Mouse (Mus musculus) forebrain, postnatal 0 days (tissue): Measurements from ENCODE around the gene Nop9. TPM values are rescaled to one million over a fixed set of nuclear protein-coding genes. Genes with fewer than 3 reads are reported as not detected.

ENCODE experiments used
- ATAC-seq: fragments of 200-750 bp; cut with Nextera tagmentation; 2 replicates; pipeline ENCODE4 v1.8.0; 2017; ENCODE audit warnings: mild to moderate bottlenecking, moderate library complexity
- DNase-seq: peaks from one replicate; pipeline ENCODE4 v3.0.0-alpha.2; 2015
- H3K27ac ChIP-seq: fragments of 300-500 bp; sonication (generic); 2 replicates; pipeline ENCODE4 v1.5.1; 2014; ENCODE audit warnings: low read depth, mild to moderate bottlenecking, antibody characterized with exemption, low read length, moderate library complexity, mixed read lengths
- H3K27me3 ChIP-seq: fragments of 300-500 bp; sonication (generic); 2 replicates; pipeline ENCODE4 v1.6.1; 2014; ENCODE audit warnings: mild to moderate bottlenecking, low read length, mixed read lengths; ENCODE audit not compliant: insufficient read depth
- H3K36me3 ChIP-seq: fragments of 300-500 bp; sonication (generic); 2 replicates; pipeline ENCODE4 v1.6.1; 2014; ENCODE audit warnings: mild to moderate bottlenecking, moderate library complexity; ENCODE audit not compliant: insufficient read depth
- H3K4me1 ChIP-seq: fragments of 300-500 bp; sonication (generic); 2 replicates; pipeline ENCODE4 v1.6.1; 2014; ENCODE audit warnings: antibody characterized with exemption; ENCODE audit not compliant: insufficient read depth
- H3K4me2 ChIP-seq: fragments of 300-500 bp; sonication (generic); 2 replicates; pipeline ENCODE4 v1.6.1; 2014; ENCODE audit warnings: low read depth, mild to moderate bottlenecking, moderate library complexity
- H3K4me3 ChIP-seq: fragments of 300-500 bp; sonication (generic); 2 replicates; pipeline ENCODE4 v1.5.1; 2014; ENCODE audit warnings: low read depth, low read length, mixed read lengths
- H3K9ac ChIP-seq: fragments of 300-500 bp; sonication (generic); 2 replicates; pipeline ENCODE4 v1.6.1; 2014; ENCODE audit warnings: mild to moderate bottlenecking
- H3K9me3 ChIP-seq: fragments of 300-500 bp; sonication (generic); 2 replicates; pipeline ENCODE4 v1.6.1; 2016; ENCODE audit warnings: low read length
- CTCF ChIP-seq: sonication (generic); IDR thresholded peaks from 2 replicates; pipeline ENCODE4 v1.5.1; 2016; ENCODE audit warnings: antibody characterized with exemption, control low read depth, low read depth
- WGBS: fragments of 180-500 bp; shearing (Covaris S2); extraction: QIAGEN DNeasy Blood & Tissue Kit; methylation state at CpG from one replicate; pipeline ENCODE4 v1.1.7; 2014; 5-methylcytosine and 5-hydroxymethylcytosine counted together
- polyA plus RNA-seq: library from polyadenylated mRNA; unstranded; fragments of >200 nt; fragmentation: Nextera tagmentation; extraction: Ambion mirVana; gene quantifications from 2 replicates; pipeline ENCODE4 v1.2.1, GENCODE M21; 2015
- total RNA-seq: library from RNA; depleted of rRNA; stranded (reverse); fragments of >200 nt; gene quantifications from 2 replicates; pipeline ENCODE4 v1.2.3, GENCODE M21; 2014

Gene Nop9
- total and polyA plus RNA-seq, 2 experiments from 2014 or later = 25.6 to 34.7 TPM

DNA sequence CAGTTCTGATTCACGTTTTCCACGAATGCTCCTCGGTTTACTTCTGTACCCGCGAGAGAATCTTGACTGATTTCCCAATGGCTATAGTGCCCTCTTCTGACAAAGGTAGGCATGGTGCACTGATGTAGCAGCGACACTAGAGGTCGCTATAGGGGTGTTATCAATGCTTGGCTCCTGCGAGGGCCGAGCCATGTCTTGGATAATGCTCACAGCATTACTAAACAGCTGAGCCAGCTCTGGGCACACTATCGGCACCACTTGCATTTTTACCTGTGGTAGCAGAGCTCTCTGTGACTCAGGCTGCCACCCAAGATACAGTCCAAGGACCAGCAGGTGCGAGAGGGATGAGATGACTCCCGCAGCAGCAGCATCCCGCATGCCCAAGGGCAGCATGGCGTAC lies 35.8 kb downstream of the Nop9 start:
- Histone ChIP-seq H3K27ac (no peak overlapping the region), H3K27me3 (peaks cover 46% of the 10 kb centered on the region), H3K4me2 (peak overlapping the region; percentile 4; the same call in 1 of the 2 replicates), H3K9me3 (no peaks in the 10 kb centered on the region), H3K9ac (no peak overlapping the region), H3K4me3 (0 out of 2 replicates have a peak overlapping the region, but pooled peaks have one; percentile 9), H3K36me3 (no peaks in the 10 kb centered on the region), H3K4me1 (peaks cover 7% of the 10 kb centered on the region; the same call in 1 of the 2 replicates)
- ATAC-seq = peak; percentile 86
- DNase-seq = peak; percentile 86
- 17% methylated on average over 14 of the region's 14 CpGs for WGBS
- peak; percentile 99 for TF ChIP-seq CTCF

DNA sequence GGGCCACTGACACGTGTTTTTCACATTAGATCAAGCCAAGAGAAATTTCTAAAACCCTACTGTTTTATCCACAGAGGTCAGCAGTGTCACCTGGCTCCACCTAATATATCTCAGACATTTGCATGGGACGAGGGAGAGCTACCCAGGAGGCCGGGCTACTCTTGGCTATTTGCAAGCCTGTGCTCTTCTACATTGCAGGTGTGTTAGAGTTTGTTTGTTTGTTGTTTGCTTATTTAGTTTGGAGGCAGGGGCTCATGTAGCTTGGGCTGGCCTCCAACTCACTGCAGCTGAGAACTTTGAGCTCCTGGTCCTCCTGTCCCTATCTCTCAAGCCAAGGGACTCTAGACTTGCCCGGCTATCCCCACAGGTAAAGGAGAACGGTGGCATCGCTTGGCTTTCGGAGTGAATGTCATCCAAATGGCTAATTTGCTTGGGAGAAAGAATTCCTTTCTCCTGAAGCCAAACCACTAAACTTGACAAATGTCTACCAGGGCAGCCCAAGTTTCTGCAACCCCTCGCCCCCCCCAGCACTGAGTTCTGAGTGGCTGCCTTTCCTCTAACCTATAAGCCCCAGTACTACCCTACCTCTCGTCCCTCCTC lies 37.0 kb downstream of the Nop9 start:
- 61% methylated on average over 9 of the region's 9 CpGs for WGBS
- H3K9ac ChIP-seq = no peak overlapping the region
- peaks cover 7% of the 10 kb centered on the region; the same call in 1 of the 2 replicates for H3K4me1 ChIP-seq
- TF ChIP-seq CTCF = no peak
- H3K27ac ChIP-seq = no peak overlapping the region
- DNase-seq = no peak
- H3K27me3 ChIP-seq = peaks cover 57% of the 10 kb centered on the region
- no peak overlapping the region for H3K4me3 ChIP-seq
- peak overlapping the region; percentile 42; the same call in 1 of the 2 replicates for H3K4me2 ChIP-seq
- no peaks in the 10 kb centered on the region for H3K9me3 ChIP-seq
- no peak for ATAC-seq
- H3K36me3 ChIP-seq = no peaks in the 10 kb centered on the region

DNA sequence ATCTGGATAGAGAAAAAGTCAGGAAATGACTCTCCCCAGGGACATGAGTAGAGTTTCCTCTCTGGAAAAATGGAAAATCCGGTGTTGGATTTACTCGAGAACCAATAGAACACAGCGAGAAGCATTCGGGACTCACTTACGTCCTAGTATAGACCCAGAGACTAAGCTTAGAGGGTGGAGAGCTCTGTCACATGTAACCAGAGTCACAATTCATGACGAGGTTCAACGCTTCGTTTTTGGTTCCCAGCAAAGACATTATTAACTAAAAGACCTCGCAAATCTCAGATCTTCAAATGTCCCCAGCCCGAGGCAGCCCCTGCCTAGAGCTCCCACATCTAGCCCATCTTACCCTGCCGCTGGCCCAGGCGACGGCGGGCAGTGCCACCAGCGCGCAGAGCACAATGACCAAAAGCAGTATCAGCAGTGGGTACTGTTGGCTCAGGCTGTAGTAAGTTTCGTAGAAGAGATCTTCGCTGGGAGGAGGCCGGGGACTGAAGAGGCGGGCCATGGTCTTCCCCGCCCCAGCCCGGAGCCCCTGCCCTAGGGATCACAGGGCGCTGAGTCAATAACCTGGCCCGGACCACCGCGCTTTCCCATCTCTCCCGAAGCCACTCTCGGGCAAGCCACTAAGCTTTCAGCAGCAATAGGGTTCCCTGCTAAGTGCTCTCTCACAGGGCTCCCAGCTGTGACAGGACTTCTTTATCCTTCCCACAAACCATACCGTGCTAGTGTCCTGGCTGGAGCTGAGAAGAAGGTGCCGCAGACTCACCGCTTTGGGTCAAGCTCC lies 37.9 kb downstream of the Nop9 start:
- no peak for TF ChIP-seq CTCF
- Histone ChIP-seq H3K27me3 (peaks cover 65% of the 10 kb centered on the region), H3K9me3 (no peaks in the 10 kb centered on the region), H3K4me1 (peaks cover 7% of the 10 kb centered on the region; the same call in 1 of the 2 replicates), H3K4me2 (peak overlapping the region; percentile 42), H3K27ac (no peak overlapping the region), H3K9ac (no peak overlapping the region), H3K36me3 (no peaks in the 10 kb centered on the region), H3K4me3 (peak overlapping the region; percentile 25)
- ATAC-seq (peak; percentile 70), DNase-seq (peak; percentile 35)
- WGBS = 6% methylated on average over 31 of the region's 31 CpGs

DNA sequence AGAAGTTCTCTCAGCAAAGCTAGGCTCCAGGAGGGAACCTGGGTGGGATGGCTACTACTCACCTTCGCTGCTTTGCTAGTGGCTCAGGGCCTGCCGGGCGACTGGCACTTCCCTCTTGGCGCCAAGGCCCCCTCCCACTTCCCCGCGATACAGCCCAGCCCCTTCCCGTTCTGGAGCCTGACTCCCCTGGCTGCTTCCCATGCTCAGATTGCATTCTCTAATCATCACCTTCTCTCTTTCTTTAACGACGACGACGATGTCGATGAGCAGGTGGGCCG lies 38.4 kb downstream of the Nop9 start, which contains the start of gene Adcy4:
Gene Adcy4, minus strand, starts transcription at position 138 of the 278 bp plus-strand sequence.
- 6% methylated on average over 13 of the region's 13 CpGs for WGBS
- peak within 1 kb of the TSS; percentile 25 for H3K4me3 ChIP-seq
- ATAC-seq (no peak), DNase-seq (no peak)
- peaks cover 70% of the 10 kb centered on the region for H3K27me3 ChIP-seq
- no peak within 1 kb of the TSS for H3K27ac ChIP-seq
- no peaks in the 10 kb centered on the region for H3K9me3 ChIP-seq
- peak within 1 kb of the TSS; percentile 42 for H3K4me2 ChIP-seq
- H3K36me3 ChIP-seq = no peaks in the 10 kb centered on the region
- H3K9ac ChIP-seq = no peak within 1 kb of the TSS
- no peak for TF ChIP-seq CTCF
- H3K4me1 ChIP-seq = peaks cover 7% of the 10 kb centered on the region; the same call in 1 of the 2 replicates

DNA sequence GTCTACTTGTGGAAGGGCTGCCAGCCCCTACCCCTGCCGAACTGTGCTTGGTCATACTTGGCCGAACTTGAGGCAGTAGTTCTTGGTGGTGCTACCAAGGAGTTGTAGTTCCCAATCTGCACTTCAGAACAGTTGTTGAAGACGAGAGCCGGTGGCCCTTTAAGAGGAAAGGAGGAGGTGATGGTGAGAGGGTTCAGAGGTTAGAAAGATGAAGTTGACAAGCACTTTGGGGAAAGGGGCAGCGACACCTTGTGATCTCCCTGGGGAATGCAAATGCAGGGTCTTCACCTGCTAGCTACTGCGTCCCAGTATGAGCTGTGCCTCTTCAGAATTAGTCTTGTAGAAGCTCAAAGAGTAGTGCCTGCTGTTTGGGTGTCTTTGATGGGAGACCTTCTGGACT lies 39.7 kb downstream of the Nop9 start:
- Histone ChIP-seq H3K36me3 (no peaks in the 10 kb centered on the region), H3K4me2 (no peak overlapping the region), H3K9ac (no peak overlapping the region), H3K9me3 (no peaks in the 10 kb centered on the region), H3K27me3 (peaks cover 80% of the 10 kb centered on the region), H3K27ac (no peak overlapping the region), H3K4me3 (no peak overlapping the region), H3K4me1 (peaks cover 7% of the 10 kb centered on the region; the same call in 1 of the 2 replicates)
- no peak for ATAC-seq
- TF ChIP-seq CTCF = no peak; the same call in 1 of the 2 replicates
- 23% methylated on average over 6 of the region's 6 CpGs for WGBS
- no peak for DNase-seq

DNA sequence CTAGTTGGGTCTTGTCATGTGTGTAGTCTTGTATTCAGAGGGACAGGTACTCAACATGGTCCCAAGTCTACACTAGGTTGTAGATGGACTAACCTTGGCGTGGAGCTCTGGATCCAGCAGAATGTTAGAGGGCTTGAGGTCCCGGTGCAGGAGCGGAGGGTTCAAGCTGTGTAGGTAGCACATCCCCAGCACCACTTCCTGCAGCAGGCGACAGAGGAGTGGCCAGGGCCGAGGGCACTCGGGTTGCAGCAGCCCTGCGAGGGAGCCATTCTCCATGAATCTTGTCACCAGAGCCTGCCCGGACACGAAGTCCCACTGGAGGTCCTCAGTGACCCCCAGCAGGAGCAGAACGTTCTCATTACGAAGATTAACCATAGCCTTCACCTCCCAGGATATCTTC lies 42.2 kb downstream of the Nop9 start:
- ATAC-seq = no peak
- no peak for TF ChIP-seq CTCF

More for the DNA sequence above, 42.2 kb downstream of the Nop9 start:
- no peak overlapping the region for H3K4me2 ChIP-seq
- WGBS = 50% methylated on average over 11 of the region's 11 CpGs
- H3K27me3 ChIP-seq = peaks cover 66% of the 10 kb centered on the region
- H3K27ac ChIP-seq = no peak overlapping the region
- no peak overlapping the region for H3K9ac ChIP-seq
- no peak for DNase-seq
- H3K9me3 ChIP-seq = no peaks in the 10 kb centered on the region
- H3K36me3 ChIP-seq = no peaks in the 10 kb centered on the region
- H3K4me3 ChIP-seq = no peak overlapping the region
- peaks cover 7% of the 10 kb centered on the region; the same call in 1 of the 2 replicates for H3K4me1 ChIP-seq
